Mouse (Mus musculus): Measurements from ENCODE around the gene Tenm4.
A peak's percentile ranks its signal among the peaks of the same experiment; 100 is the strongest.

Tenm4 gene

GRCm38 (mm10) chr7:96755459-96756094, 584.5 kb downstream of the Tenm4 start:
- DNase-seq, result no peak

- peak; percentile 29 to 33 for DNase-seq
Measured at GRCm38 (mm10) chr7:96756104-96756742, 585.2 kb downstream of the Tenm4 start.

DNA sequence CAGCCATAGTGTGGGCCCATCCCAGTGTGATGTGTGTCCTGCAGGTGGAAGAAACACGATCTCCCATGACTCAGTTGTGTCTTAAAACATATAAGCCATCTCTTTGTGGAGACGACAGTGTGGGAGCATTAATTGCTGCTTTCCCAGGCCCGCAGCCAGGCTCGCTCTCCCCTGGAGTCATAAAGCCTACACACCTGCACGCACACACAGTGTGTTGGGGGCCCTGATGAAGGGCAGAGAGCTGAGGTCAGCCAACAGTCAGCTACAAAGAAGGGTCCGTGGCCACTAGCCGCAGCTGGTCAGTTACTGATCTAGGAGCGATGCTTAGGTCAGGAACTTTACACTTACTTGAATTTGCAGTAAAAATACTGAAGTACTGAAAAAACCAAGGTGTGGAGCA, 586.0 kb downstream of the Tenm4 start:
- DNase-seq, result no peak

DNA sequence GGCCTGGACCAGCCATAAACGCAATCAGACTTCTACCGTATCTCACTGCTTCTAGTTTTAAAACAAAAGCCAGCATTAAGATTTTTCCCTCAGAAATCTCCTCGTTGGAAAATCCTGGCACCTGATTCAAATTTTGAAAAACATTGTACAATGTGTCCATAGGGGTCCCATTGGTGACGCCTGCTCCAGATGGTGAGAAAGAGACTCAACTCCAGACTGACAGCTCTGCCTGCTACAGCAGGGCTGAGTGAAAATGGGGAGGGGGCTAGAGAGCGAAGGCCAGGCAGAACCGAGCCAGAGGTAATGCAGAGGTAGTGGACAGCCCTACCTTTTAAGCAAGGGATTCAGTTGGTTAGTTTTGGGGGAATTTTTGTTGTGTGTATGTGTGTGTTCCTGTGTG, 589.2 kb downstream of the Tenm4 start:
- no peak for DNase-seq

DNA sequence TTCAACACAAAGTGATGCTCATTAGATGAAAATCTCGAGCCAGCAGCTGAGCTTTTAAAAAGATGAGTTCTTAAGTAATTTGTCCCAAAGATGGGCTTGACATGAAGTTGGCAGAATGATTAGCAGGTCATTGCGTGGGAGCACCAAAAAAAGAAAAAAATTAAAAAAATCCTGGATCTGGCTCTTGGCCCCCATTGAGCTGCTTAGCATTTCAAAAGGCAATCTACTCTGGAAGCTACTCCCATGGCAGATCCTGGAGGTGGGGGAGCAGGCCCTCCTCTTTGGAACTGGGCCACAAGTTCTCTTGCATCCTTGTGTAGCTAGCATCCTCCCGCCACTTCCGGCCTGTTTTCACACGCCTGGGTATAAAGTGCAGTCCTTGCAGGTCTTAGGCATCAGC, 590.1 kb downstream of the Tenm4 start:
- DNase-seq, result no peak

GRCm38 (mm10) chr7:96765321-96765960, 594.4 kb downstream of the Tenm4 start:
- DNase-seq, result no peak

DNA sequence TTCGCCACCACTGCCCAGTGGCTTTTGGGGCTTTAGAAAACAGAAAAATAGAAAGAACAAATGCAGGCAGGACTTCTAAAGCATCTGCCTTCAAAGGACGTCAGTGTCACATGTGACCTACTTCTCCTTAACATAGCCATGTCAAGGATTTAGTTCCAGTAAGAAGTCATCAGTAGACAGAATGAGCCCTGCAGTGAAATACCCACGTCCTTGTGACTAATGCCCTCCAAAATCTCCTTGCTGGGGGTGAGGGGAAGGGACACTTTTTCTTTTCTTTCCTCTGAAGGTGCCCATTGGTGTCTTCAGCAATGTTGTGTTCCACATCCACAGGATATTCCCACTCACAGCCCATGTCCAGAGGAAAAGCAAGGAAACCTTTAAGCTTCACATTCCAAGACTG, 596.0 kb downstream of the Tenm4 start:
- DNase-seq, result no peak

- no peak for DNase-seq
Measured at GRCm38 (mm10) chr7:96768718-96769117, 597.7 kb downstream of the Tenm4 start.

- DNase-seq, result no peak
Measured at GRCm38 (mm10) chr7:96769784-96770183, 598.7 kb downstream of the Tenm4 start.

GRCm38 (mm10) chr7:96772966-96773365, 601.9 kb downstream of the Tenm4 start:
- DNase-seq, result no peak

DNA sequence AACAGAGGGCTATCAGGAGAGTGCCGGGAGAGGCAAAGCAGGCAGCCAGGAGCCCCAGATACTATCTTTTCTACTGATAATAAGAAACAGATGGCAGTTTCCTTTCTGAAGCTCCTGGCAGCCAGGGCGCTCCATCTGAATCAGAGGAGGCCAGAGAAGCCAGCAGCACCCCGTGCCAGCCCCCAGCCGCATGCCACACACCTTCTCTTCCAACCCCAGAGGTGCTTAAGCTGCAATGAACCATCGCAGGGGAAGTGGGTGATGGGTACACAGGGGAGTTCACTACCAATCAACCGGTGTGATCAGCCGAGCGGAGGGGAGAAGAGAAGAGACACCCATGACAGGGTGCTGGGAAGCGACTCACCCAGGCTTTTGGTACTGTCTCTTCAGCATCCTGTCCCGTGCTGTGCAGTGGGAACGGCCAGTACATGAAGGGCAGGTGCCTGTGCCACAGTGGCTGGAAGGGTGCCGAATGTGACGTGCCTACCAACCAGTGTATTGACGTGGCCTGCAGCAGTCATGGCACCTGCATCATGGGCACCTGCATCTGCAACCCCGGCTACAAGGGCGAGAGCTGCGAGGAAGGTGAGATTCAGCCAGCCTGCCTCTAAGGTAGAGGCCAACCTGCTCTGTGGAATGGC, 602.7 kb downstream of the Tenm4 start:
- peak; percentile 46 to 47 for DNase-seq

DNA sequence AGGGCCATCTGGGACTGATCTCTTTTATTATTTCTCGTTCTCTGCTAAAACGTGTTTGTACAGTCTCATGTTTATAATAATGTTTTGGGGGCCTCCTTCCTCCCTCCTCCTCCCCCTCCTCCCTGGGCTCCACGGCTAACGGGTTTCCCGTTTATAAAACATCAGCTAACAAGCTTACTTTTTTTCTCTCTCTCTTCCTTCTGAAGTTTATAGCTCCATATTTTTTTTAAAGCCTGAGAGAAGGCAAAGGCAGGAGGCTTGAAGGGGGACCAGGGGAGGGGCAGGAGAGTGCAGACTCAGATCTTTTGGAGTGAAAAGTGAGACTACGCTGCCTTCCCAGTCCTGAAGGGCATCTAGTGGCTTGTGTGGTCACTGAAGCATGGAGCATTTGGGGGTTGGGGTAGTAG, 604.0 kb downstream of the Tenm4 start:
- no peak for DNase-seq

- DNase-seq, result no peak
Measured at GRCm38 (mm10) chr7:96777938-96778600, 607.0 kb downstream of the Tenm4 start.

DNA sequence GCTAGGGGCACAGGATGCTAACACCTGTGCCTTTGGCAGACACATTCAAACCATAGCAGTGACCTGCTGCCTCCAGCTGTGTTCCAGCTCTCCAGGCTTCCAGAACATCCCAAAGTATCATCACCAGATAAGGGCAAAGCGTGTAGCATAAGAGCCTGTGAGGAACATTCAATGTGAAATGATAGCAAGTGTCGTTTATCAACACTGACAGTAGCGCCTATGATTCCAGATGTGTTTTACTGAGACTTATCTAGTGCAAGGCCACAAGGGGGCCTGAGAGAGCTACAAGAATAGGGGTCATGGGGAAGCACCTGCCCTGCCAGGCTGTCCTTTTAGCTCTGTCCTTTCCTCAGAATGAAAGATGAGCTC, 607.5 kb downstream of the Tenm4 start:
- no peak for DNase-seq

DNA sequence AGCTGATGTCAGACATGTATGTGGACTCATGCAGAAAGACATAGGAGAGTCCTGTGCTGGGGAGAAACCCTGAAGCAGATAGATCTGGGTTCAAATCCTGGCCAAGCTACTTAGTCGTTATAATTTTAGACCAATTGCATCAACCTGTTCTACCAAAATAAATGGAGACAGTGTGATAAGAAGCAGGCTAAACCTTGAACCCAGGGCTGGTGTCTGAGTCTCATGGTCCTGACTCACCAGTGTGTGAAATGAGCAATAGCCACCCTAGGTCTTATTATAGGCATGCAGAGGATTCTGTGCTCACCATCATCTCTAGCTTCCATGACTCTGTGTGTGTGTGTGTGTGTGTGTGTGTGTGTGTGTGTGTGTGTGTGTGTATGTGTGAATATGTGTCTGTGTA, 609.5 kb downstream of the Tenm4 start:
- DNase-seq, result no peak

DNA sequence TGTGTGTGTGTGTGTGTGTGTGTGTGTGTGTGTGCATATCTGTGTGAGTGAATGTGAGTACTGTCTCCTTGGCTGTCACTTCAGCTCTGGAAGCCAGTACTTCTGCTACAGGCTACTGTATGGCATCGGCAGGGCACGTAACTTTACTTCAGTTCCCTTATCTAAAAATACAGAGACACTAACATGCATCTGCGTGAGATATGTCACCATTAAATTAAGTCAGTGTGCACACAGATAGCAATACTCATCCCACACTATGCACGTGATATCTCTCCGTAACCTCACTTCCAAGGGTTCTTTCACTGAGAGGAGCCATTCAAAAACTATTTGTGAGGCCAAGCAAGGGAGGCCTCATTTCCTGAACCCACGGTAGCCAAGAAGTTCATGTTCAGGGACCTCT, 610.0 kb downstream of the Tenm4 start:
- DNase-seq, result no peak

DNA sequence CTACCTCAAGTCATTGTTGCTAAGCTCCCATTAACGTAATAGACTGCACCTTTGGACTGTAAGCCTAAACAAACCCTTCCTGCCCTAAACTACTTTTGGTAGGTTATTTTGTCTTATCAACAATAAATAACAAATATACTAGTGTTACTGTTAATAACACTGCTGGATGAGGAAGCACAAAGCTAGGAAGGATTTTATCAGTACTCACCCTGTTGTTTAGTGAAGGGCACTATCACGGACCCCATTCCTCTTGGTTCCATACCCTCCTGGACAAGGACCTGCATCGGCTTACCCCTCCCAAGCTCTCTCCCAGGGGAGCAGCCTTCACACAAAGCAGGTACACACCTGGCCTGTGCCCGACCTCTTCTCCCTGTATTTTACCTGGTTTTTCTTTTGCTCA, 611.6 kb downstream of the Tenm4 start:
- no peak for DNase-seq

- DNase-seq, result no peak
Measured at GRCm38 (mm10) chr7:96785808-96786207, 614.8 kb downstream of the Tenm4 start.

DNA sequence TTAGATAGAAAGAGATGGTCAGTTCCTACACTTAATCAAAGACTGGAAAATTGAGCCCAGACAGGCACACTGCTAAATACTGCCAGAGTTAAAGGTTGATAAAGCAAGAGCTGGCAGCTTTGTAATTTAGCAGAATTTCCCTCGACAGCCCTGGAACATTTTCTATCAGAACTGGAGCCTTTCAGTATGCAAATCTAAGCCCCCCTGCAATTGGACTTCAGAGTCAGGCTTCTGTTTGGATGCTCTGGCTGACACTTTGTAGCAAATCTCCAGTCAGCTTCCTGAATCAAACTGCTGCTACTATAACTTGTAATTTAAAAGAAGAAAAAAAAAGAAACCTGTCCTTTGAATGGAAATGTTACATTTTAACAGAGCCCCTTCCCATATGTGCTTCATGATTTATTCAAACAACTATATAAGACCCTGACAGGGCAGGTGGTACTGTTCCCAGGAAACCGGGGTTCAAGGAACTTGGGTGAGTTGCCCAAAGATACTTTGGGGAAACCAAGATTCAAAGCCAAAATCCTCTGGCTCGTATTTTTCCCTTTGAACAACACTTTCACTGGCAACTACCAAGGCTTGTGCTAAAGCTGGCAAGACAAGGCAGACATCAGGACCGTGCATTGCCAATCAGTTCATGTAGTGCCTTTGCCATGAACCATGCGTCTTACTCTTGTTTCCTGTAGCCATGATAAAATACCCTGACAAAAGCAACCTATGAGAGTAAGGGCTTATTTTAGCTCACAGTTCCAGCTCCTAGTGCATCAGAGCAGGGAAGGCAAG, 615.4 kb downstream of the Tenm4 start:
- DNase-seq, result no peak

DNA sequence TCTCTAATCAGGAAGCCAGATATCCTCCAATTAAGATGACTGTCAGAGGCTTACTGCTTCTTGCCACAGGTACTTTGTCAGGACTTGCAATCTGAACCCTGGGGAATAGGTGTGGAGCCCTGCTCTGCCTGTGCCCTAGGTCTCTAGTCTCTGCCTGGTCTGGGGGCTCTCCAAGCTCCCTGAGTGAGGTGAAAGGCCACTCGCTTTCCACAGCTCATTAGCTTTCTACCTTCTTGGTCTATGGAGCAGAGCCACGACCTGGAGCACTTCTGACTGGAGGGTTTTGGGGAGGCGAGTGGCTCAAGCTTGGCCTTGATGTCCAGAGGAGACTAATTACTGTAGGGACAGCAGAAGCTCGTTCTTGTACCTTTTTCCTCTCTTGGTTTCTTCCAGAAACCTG, 617.1 kb downstream of the Tenm4 start:
- no peak for DNase-seq

GRCm38 (mm10) chr7:96790326-96790725, 619.3 kb downstream of the Tenm4 start:
- no peak for DNase-seq

- DNase-seq, result no peak
Measured at GRCm38 (mm10) chr7:96792456-96793229, 621.6 kb downstream of the Tenm4 start.
